Mouse (Mus musculus): ENCODE data around the gene Mettl7a3. TPM values are rescaled to one million over a fixed set of nuclear protein-coding genes. Genes with fewer than 3 reads are reported as not detected.

Mettl7a3 gene
- total and polyA plus RNA-seq, 3 experiments = 0.33 TPM; not detected in 2

DNA sequence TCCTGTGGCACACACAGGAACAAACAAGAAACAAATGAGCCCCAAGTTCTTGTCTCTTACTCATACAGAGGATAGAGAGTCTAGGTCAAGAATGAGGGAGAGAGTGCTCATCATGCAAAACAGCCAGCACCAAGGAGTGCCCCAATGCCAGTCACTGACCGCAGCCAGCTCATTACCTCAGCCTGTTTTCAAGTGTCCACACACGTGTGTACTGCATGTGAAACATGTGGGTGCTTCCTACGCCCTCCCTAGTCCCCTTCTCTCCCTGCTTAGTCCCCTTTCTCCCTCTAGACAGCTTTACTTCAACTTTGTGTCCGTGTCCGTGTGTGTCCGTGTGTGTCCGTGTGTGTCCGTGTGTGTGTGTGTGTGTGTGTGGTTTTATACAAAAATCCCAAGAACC lies 44.9 kb downstream of the Mettl7a3 start:
- Histone ChIP-seq H3K27ac (ENCODE audit: insufficient read depth, low read depth) (no peak overlapping the region), H3K4me3 (replicated peaks in 1 of 3; ENCODE audit: low read depth in 2 of 3, low read length in 2 of 3, poor library complexity in 1 of 3) (peak overlapping the region in 1 of 3 experiments; percentile 19), H3K27me3 (replicated peaks) (no peaks in the 10 kb centered on the region), H3K4me1 (ENCODE audit: control insufficient read depth in 1 of 2, insufficient read depth in 2 of 2) (peaks cover 0 to 3% of the 10 kb centered on the region in 2 experiments; a peak in 2 of 4 replicates), H3K4me2 (ENCODE audit: insufficient read depth, low read depth, poor library complexity, severe bottlenecking) (peak overlapping the region; percentile 61), H3K79me2 (replicated peaks; ENCODE audit: control insufficient read depth, extremely low read depth, insufficient read depth, poor library complexity, severe bottlenecking) (no peaks in the 10 kb centered on the region), H3K36me3 (replicated peaks in 1 of 2; ENCODE audit: control insufficient read depth in 1 of 2, insufficient read depth in 1 of 2, low read length in 1 of 2) (no peaks in the 10 kb centered on the region), H3K9me3 (replicated peaks; ENCODE audit: low read length) (no peaks in the 10 kb centered on the region), H3K9ac (ENCODE audit: insufficient read depth, low read depth) (no peak overlapping the region)
- peak; percentile 9 for DNase-seq (ENCODE audit: extremely low read depth)
- dilution Hi-C loops (cut with MboI; ENCODE audit: extremely low pct_ligation_motif_present, extremely low pct_unique_long_range_greater_than_20kb, low sequenced_read_pairs) = no loop called here
- no peak for TF ChIP-seq TBP (conservative IDR thresholded peaks at IDR 0.05; ENCODE audit: low read depth, low read length)
- peak; percentile 25; the same call in 1 of the 2 replicates for TF ChIP-seq IRF4 (IDR thresholded peaks at IDR 0.05; ENCODE audit: low read depth, low read length)
- peak; percentile 91 for TF ChIP-seq BHLHE40 (IDR thresholded peaks at IDR 0.05; ENCODE audit: low read depth, low read length)
- no peak for TF ChIP-seq ZKSCAN1 (IDR thresholded peaks at IDR 0.05; ENCODE audit: borderline replicate concordance, low read depth, low read length)
- TF ChIP-seq ETS1 (conservative IDR thresholded peaks at IDR 0.05; ENCODE audit: low read depth, low read length) = peak; percentile 51
- TF ChIP-seq MAX (IDR thresholded peaks at IDR 0.05; ENCODE audit: low read length) = peak; percentile 80; the same call in 1 of the 2 replicates
- TF ChIP-seq MXI1 (IDR thresholded peaks at IDR 0.05; ENCODE audit: low read depth, low read length) = peak; percentile 83
- TF ChIP-seq EP300 (IDR thresholded peaks at IDR 0.05; ENCODE audit: low read length) = peak; percentile 30; the same call in 1 of the 2 replicates
- TF ChIP-seq ZMIZ1 (IDR thresholded peaks at IDR 0.05; ENCODE audit: low read depth, low read length) = no peak
- peak; percentile 73 for TF ChIP-seq MYC (IDR thresholded peaks at IDR 0.05; ENCODE audit: low read depth, low read length)
- in situ Hi-C loops (cut with MboI; ENCODE audit: low pct_ligation_motif_present, low pct_unique_long_range_greater_than_20kb, low sequenced_read_pairs) = loop anchor here (5.0 kb wide), 1 partner anchor 73 kb away; no protein-coding TSS in a partner anchor

DNA sequence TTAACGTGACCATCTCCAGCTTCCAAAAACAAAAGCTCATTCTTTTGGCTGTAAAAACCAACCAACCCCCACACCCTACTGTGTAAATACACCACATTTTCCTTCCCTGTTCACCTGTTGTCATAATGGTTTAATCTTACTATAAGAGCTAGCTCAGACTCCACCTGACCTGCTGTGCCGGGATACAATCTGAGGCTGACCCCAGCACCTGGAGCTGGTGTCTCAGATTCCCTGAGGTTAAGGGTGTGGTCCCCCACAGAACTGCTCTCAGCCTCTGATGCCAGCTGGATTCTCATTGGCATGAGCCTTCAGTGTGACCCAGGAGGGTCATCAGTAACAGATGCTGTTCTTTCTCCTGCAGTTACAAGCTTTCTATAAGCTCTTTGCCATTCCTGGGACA lies 45.4 kb downstream of the Mettl7a3 start:
- H3K27me3 ChIP-seq (replicated peaks) = no peaks in the 10 kb centered on the region
- H3K4me1 ChIP-seq (ENCODE audit: control insufficient read depth in 1 of 2, insufficient read depth in 2 of 2) = peaks cover 0 to 3% of the 10 kb centered on the region in 2 experiments; a peak in 2 of 4 replicates
- dilution Hi-C loops (cut with MboI; ENCODE audit: extremely low pct_ligation_motif_present, extremely low pct_unique_long_range_greater_than_20kb, low sequenced_read_pairs) = no loop called here
- no peak overlapping the region for H3K27ac ChIP-seq (ENCODE audit: insufficient read depth, low read depth)
- in situ Hi-C loops (cut with MboI; ENCODE audit: low pct_ligation_motif_present, low pct_unique_long_range_greater_than_20kb, low sequenced_read_pairs) = loop anchor here (5.0 kb wide), 1 partner anchor 72 kb away; no protein-coding TSS in a partner anchor
- peak overlapping the region; percentile 61; the same call in 1 of the 2 replicates for H3K4me2 ChIP-seq (ENCODE audit: insufficient read depth, low read depth, poor library complexity, severe bottlenecking)
- no peaks in the 10 kb centered on the region for H3K9me3 ChIP-seq (replicated peaks; ENCODE audit: low read length)
- no peak overlapping the region for H3K9ac ChIP-seq (ENCODE audit: insufficient read depth, low read depth)
- H3K79me2 ChIP-seq (replicated peaks; ENCODE audit: control insufficient read depth, extremely low read depth, insufficient read depth, poor library complexity, severe bottlenecking) = no peaks in the 10 kb centered on the region
- H3K4me3 ChIP-seq (replicated peaks in 1 of 3; ENCODE audit: low read depth in 2 of 3, low read length in 2 of 3, poor library complexity in 1 of 3) = no peak overlapping the region
- no peak for DNase-seq (ENCODE audit: extremely low read depth)
- no peaks in the 10 kb centered on the region for H3K36me3 ChIP-seq (replicated peaks in 1 of 2; ENCODE audit: control insufficient read depth in 1 of 2, insufficient read depth in 1 of 2, low read length in 1 of 2)
- TF ChIP-seq POLR2AphosphoS2 (IDR thresholded peaks at IDR 0.05; ENCODE audit: low read depth, low read length) (no peak), CHD2 (IDR thresholded peaks at IDR 0.05; ENCODE audit: low read length) (no peak), ZKSCAN1 (IDR thresholded peaks at IDR 0.05; ENCODE audit: borderline replicate concordance, low read depth, low read length) (no peak), GABPA (IDR thresholded peaks at IDR 0.05; ENCODE audit: insufficient replicate concordance, low read depth, low read length) (no peak), EP300 (IDR thresholded peaks at IDR 0.05; ENCODE audit: low read length) (no peak), MEF2A (IDR thresholded peaks at IDR 0.05; ENCODE audit: borderline replicate concordance, low read depth, low read length) (no peak), JUN (IDR thresholded peaks at IDR 0.05; ENCODE audit: insufficient read depth, low read depth, low read length) (no peak), ZC3H11A (IDR thresholded peaks at IDR 0.05; ENCODE audit: low read depth, low read length) (no peak), MAFK (IDR thresholded peaks at IDR 0.05; ENCODE audit: insufficient replicate concordance, low read length) (no peak), ETS1 (conservative IDR thresholded peaks at IDR 0.05; ENCODE audit: low read depth, low read length) (no peak), NRF1 (IDR thresholded peaks at IDR 0.05; ENCODE audit: low read depth, low read length) (no peak), SMC3 (IDR thresholded peaks at IDR 0.05; ENCODE audit: low read depth, low read length) (no peak), HCFC1 (IDR thresholded peaks at IDR 0.05; ENCODE audit: low read depth, low read length) (no peak)

All from CH12.LX (cell line).